Mouse (Mus musculus) hindbrain, embryonic 16.5 days (tissue): ENCODE data around the gene 4930404N11Rik. TPM values are rescaled to one million over a fixed set of nuclear protein-coding genes. Genes with fewer than 3 reads are reported as not detected.
A peak's percentile ranks its signal among the peaks of the same experiment; 100 is the strongest.

ENCODE experiments used
- ATAC-seq: fragments of 200-750 bp; cut with Nextera tagmentation; 2 replicates; pipeline ENCODE4 v1.8.0; 2017; ENCODE audit warnings: moderate TSS enrichment, moderate library complexity
- H3K27ac ChIP-seq: fragments of 300-500 bp; sonication (generic); 2 replicates; pipeline ENCODE4 v1.5.1; 2014; ENCODE audit warnings: low read depth, mild to moderate bottlenecking, control low read depth, low read length, moderate library complexity
- H3K27me3 ChIP-seq: fragments of 300-500 bp; sonication (generic); replicated peaks from 2 replicates; pipeline ENCODE4 v1.6.1; 2014; ENCODE audit warnings: low read length; ENCODE audit not compliant: control insufficient read depth, insufficient read depth
- H3K36me3 ChIP-seq: fragments of 300-500 bp; sonication (generic); 2 replicates; pipeline ENCODE4 v1.6.1; 2014; ENCODE audit warnings: mild to moderate bottlenecking, low read length, moderate library complexity, mixed read lengths; ENCODE audit not compliant: control insufficient read depth, insufficient read depth
- H3K4me1 ChIP-seq: fragments of 300-500 bp; sonication (generic); 2 replicates; pipeline ENCODE4 v1.6.1; 2014; ENCODE audit warnings: low read depth, low read length; ENCODE audit not compliant: control insufficient read depth, insufficient read depth
- H3K4me2 ChIP-seq: fragments of 300-500 bp; sonication (generic); 2 replicates; pipeline ENCODE4 v1.6.1; 2014; ENCODE audit warnings: mild to moderate bottlenecking, low read length, control low read depth, moderate library complexity
- H3K4me3 ChIP-seq: fragments of 300-500 bp; sonication (generic); 2 replicates; pipeline ENCODE4 v1.5.1; 2014; ENCODE audit warnings: mild to moderate bottlenecking, low read length, control low read depth, moderate library complexity
- H3K9ac ChIP-seq: fragments of 300-500 bp; sonication (generic); 2 replicates; pipeline ENCODE4 v1.6.1; 2014; ENCODE audit warnings: low read depth, mild to moderate bottlenecking, control low read depth, low read length, moderate library complexity
- H3K9me3 ChIP-seq: fragments of 300-500 bp; sonication (generic); 2 replicates; pipeline ENCODE4 v1.6.1; 2014; ENCODE audit warnings: mild to moderate bottlenecking, low read length, moderate library complexity; ENCODE audit not compliant: control insufficient read depth
- WGBS: fragments of 180-500 bp; shearing (Covaris S2); extraction: QIAGEN DNeasy Blood & Tissue Kit; methylation state at CpG from one replicate; pipeline ENCODE4 v1.1.7; 2014; 5-methylcytosine and 5-hydroxymethylcytosine counted together
- polyA plus RNA-seq: library from polyadenylated mRNA; unstranded; fragments of >200 nt; fragmentation: Nextera tagmentation; extraction: Ambion mirVana; gene quantifications from 2 replicates; pipeline ENCODE4 v1.2.1, GENCODE M21; 2015

The 4930404N11Rik gene
- 0.49 and 1.1 TPM in 2 replicates for polyA plus RNA-seq

DNA sequence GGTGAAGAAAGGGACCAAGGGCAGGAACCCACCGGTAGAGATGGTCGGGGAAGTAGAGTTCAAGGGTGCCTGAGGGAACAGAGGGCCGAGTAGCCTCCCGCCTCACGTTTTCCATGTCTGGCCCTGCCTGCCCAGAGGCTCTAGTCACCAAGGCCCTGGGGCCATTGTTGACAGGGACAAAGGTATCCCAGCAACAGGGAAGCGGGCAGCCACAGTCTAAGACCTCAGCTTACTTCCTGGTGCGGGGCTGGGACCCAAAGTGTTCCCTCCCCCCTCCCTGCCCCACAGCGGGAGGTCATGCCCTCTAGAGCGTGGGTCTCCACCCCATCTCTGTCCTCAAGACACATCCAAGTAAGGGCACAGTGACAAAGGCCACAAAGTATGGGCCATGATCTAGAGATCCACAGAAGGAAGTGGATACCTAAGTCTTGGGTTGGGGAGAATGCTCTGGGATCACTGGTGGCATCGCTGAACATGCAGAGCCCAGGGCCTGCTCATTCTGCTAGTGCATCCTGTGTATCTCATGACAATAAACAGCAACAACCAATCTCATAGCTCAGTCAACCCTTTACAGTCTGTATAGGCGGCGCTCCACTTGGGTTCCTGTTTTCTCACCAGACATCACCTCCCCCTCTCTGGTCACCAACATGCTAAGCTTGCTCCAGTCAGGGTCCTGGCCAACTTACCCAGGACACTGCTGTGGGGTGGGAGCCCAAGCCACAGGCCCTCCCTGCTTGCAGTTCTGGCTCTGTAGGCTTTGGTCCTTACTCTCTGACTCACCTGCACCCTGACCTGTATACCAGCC is at the start of gene 4930404N11Rik:
Gene 4930404N11Rik, minus strand, starts transcription at position 145 of the 805 bp plus-strand sequence.
- Histone ChIP-seq H3K36me3 (peaks cover 40% of the 10 kb centered on the region), H3K27ac (no peak within 1 kb of the TSS), H3K4me1 (peaks cover 10% of the 10 kb centered on the region), H3K9me3 (no peaks in the 10 kb centered on the region), H3K4me2 (peak within 1 kb of the TSS; percentile 50), H3K9ac (no peak within 1 kb of the TSS), H3K4me3 (no peak within 1 kb of the TSS), H3K27me3 (peaks cover 10% of the 10 kb centered on the region)
- no peak for ATAC-seq
- WGBS, result 23% methylated on average over 12 of the region's 12 CpGs

- 0 out of 2 replicates have a peak, but pooled peaks cover 3% of the 10 kb centered on the region for H3K36me3 ChIP-seq
- no peak for ATAC-seq
- no peaks in the 10 kb centered on the region for H3K27me3 ChIP-seq
- peaks cover 60% of the 10 kb centered on the region for H3K4me1 ChIP-seq
- H3K9ac ChIP-seq, result no peak overlapping the region
- H3K4me2 ChIP-seq, result no peak overlapping the region
- 82% methylated on average over 5 of the region's 5 CpGs for WGBS
- no peak overlapping the region for H3K4me3 ChIP-seq
- H3K9me3 ChIP-seq, result no peaks in the 10 kb centered on the region
- no peak overlapping the region for H3K27ac ChIP-seq
Observed at GRCm38 (mm10) chr10:81415146-81415545, 49.5 kb upstream of the 4930404N11Rik start.

DNA sequence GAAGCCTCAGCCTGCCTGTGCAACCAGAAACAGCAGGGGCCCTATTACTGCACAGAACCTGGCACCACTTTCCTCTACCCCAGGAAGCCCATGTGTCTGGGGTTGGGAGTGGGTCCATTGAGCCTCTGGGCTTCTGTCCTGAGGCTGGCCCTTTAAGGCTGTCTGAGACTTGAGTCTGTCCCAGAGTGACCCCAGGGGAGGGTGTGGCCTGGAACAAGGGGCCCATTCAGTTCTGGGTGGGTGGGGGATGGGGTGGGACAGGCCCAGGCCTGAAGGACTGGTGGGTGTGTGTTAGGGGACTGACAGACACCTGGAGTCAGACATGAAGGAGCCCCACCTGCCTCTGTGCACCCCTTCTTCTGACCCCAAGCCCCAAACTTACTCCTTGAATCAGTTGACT is 49.1 kb upstream of the 4930404N11Rik start:
- H3K27me3 ChIP-seq, result no peaks in the 10 kb centered on the region
- no peak overlapping the region for H3K4me2 ChIP-seq
- H3K9ac ChIP-seq, result no peak overlapping the region
- no peak overlapping the region for H3K4me3 ChIP-seq
- no peak for ATAC-seq
- H3K27ac ChIP-seq, result no peak overlapping the region
- peaks cover 60% of the 10 kb centered on the region for H3K4me1 ChIP-seq
- no peaks in the 10 kb centered on the region for H3K36me3 ChIP-seq
- H3K9me3 ChIP-seq, result no peaks in the 10 kb centered on the region

GRCm38 (mm10) chr10:81413310-81414261 is 48.0 kb upstream of the 4930404N11Rik start:
- H3K4me1 ChIP-seq, result peaks cover 57% of the 10 kb centered on the region
- no peaks in the 10 kb centered on the region for H3K9me3 ChIP-seq
- no peaks in the 10 kb centered on the region for H3K36me3 ChIP-seq
- WGBS, result 30% methylated on average over 26 of the region's 26 CpGs
- H3K27me3 ChIP-seq, result peaks cover 3% of the 10 kb centered on the region; the same call in 1 of the 2 replicates
- ATAC-seq, result no peak
- peak overlapping the region; percentile 34 for H3K4me2 ChIP-seq
- peak overlapping the region; percentile 23; the same call in 1 of the 2 replicates for H3K27ac ChIP-seq
- no peak overlapping the region for H3K4me3 ChIP-seq
- H3K9ac ChIP-seq, result peak overlapping the region; percentile 31

DNA sequence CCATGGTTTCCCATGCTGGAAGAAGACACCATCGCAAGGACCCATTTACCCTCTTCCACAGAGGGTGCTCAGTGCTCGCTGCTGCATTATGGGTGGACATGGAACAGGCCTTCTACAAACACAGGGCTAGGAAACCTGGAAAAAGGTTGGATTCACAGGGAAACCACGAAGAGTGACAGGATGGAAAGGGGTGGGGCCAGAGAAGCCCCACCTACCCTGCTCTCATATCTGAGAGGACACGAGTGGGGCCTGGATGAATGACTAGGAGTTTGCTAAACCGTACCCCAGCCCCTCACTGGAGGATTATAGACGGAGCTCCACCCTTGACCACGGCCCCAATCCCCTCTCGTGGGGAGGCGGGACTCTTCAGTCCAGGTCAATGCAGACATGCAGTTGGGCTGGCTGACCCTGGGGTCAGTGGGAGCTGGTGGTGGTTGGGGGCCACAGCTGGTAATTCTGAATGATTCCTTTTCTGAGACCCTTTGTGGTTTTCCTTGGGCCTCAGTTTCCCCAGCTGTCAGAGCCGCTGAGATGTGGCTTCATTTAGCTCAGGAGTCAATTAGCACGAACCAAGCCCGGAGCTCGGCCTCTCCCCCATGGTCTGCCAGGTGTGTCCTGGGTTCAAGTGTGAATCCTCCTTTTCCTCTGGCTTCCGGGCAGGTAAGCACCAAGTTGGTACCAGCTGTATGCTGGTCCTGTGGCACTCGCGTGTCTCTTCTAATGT is 47.1 kb upstream of the 4930404N11Rik start:
- H3K4me1 ChIP-seq, result peaks cover 55% of the 10 kb centered on the region
- 74% methylated on average over 16 of the region's 16 CpGs for WGBS

GRCm38 (mm10) chr10:81411471-81412400 is 46.1 kb upstream of the 4930404N11Rik start:
- H3K9me3 ChIP-seq, result no peaks in the 10 kb centered on the region
- H3K36me3 ChIP-seq, result peaks cover 4% of the 10 kb centered on the region
- peaks cover 3% of the 10 kb centered on the region; the same call in 1 of the 2 replicates for H3K27me3 ChIP-seq
- peak overlapping the region; percentile 15; the same call in 1 of the 2 replicates for H3K4me2 ChIP-seq
- peak overlapping the region; percentile 81 for H3K27ac ChIP-seq
- peaks cover 54% of the 10 kb centered on the region for H3K4me1 ChIP-seq
- no peak overlapping the region for H3K4me3 ChIP-seq
- 37% methylated on average over 18 of the region's 18 CpGs for WGBS
- peak overlapping the region; percentile 43; the same call in 1 of the 2 replicates for H3K9ac ChIP-seq
- ATAC-seq, result peak; percentile 18; the same call in 1 of the 2 replicates

More for the DNA sequence above, 47.1 kb upstream of the 4930404N11Rik start:
- Histone ChIP-seq H3K27me3 (peaks cover 3% of the 10 kb centered on the region; the same call in 1 of the 2 replicates), H3K4me3 (no peak overlapping the region), H3K27ac (peak overlapping the region; percentile 81; the same call in 1 of the 2 replicates), H3K4me2 (no peak overlapping the region), H3K9me3 (no peaks in the 10 kb centered on the region), H3K36me3 (no peaks in the 10 kb centered on the region; the same call in 1 of the 2 replicates), H3K9ac (no peak overlapping the region)
- no peak for ATAC-seq

- ATAC-seq, result no peak
- Histone ChIP-seq H3K36me3 (peaks cover 12% of the 10 kb centered on the region), H3K27ac (peak overlapping the region; percentile 81), H3K9me3 (no peaks in the 10 kb centered on the region), H3K4me2 (no peak overlapping the region), H3K9ac (no peak overlapping the region), H3K4me3 (no peak overlapping the region), H3K4me1 (peaks cover 52% of the 10 kb centered on the region), H3K27me3 (peaks cover 3% of the 10 kb centered on the region; the same call in 1 of the 2 replicates)
- WGBS, result 62% methylated on average over 9 of the region's 9 CpGs
Observed at GRCm38 (mm10) chr10:81410981-81411380, 45.4 kb upstream of the 4930404N11Rik start.

GRCm38 (mm10) chr10:81410350-81410749 is 44.7 kb upstream of the 4930404N11Rik start:
- no peak for ATAC-seq
- peaks cover 3% of the 10 kb centered on the region; the same call in 1 of the 2 replicates for H3K27me3 ChIP-seq
- H3K4me2 ChIP-seq, result no peak overlapping the region
- H3K36me3 ChIP-seq, result peaks cover 14% of the 10 kb centered on the region
- 70% methylated on average over 4 of the region's 4 CpGs for WGBS
- H3K27ac ChIP-seq, result 0 out of 2 replicates have a peak overlapping the region, but pooled peaks have one; percentile 81
- no peak overlapping the region for H3K4me3 ChIP-seq
- no peaks in the 10 kb centered on the region for H3K9me3 ChIP-seq
- no peak overlapping the region for H3K9ac ChIP-seq
- H3K4me1 ChIP-seq, result peaks cover 49% of the 10 kb centered on the region
